ENCODE assay signal across 20 mouse cellular contexts in genomic region chr2:6178901-6179748, GRCm38 (mm10). TPM values are rescaled to one million over a fixed set of nuclear protein-coding genes. Genes with fewer than 3 reads are reported as not detected.
DNase-seq lines count a peak whose midpoint lies in the region; ATAC-seq and TF ChIP-seq lines count a peak whose summit lies in the region.
"Had no signal": no experiment of that assay in that cellular context is flagged by ENCODE, and none has a peak within 500 bp of the region (broad histone marks: within the 10 kb centered on the region; RNA-seq: fewer than 3 reads in every experiment).

No protein-coding gene starts in this region.

- no peak overlapping the region for H3K4me3 ChIP-seq in hindbrain, embryonic 16.5 days (ENCODE audit: low read length)
- no peak overlapping the region for H3K4me3 ChIP-seq in intestine, embryonic 15.5 days (replicated peaks)
- H3K4me3 ChIP-seq: embryonic facial prominence, embryonic 13.5 days; forebrain, embryonic 10.5 days; midbrain, embryonic 15.5 days had no signal

- no peaks in the 10 kb centered on the region for H3K36me3 ChIP-seq in hindbrain, embryonic 16.5 days (ENCODE audit: control insufficient read depth, insufficient read depth, low read length)
- H3K36me3 ChIP-seq in intestine, embryonic 15.5 days, result no peaks in the 10 kb centered on the region
- H3K36me3 ChIP-seq: embryonic facial prominence, embryonic 13.5 days; forebrain, embryonic 10.5 days; midbrain, embryonic 15.5 days had no signal

- H3K9ac ChIP-seq in hindbrain, embryonic 16.5 days (ENCODE audit: low read depth, low read length), result no peak overlapping the region
- no peak overlapping the region for H3K9ac ChIP-seq in intestine, embryonic 15.5 days
- H3K9ac ChIP-seq: embryonic facial prominence, embryonic 13.5 days; midbrain, embryonic 15.5 days had no signal

- peak; percentile 20 for DNase-seq in brain, embryonic 14.5 days (ENCODE audit: low read depth)
- peak; percentile 60 for DNase-seq in embryo, embryonic 10.5 days (ENCODE audit: low spot score)
- DNase-seq in mesoderm, embryonic 11.5 days (ENCODE audit: low read depth, low spot score), result peak; percentile 73
- no peak for DNase-seq in gastrocnemius, postnatal 25 days
- no peak for DNase-seq in frontal cortex, adult 2 months (ENCODE audit: extremely low spot score in 1 of 2, low spot score in 1 of 2)
- DNase-seq: adrenal gland, postnatal 25 days; cerebellum, postnatal 10 days; heart, adult 18-20 months; kidney, postnatal 25 days; left cerebral cortex, postnatal 4 days; lung, postnatal 4 days; thymus, postnatal 14 days had no signal

- no peak for TF ChIP-seq CTCF in brain, embryonic 14.5 days (IDR thresholded peaks at IDR 0.05; ENCODE audit: borderline replicate concordance, extremely low read depth, insufficient read depth, insufficient read length)

- H3K4me1 ChIP-seq in hindbrain, embryonic 16.5 days (ENCODE audit: control insufficient read depth, insufficient read depth, low read depth, low read length), result no peaks in the 10 kb centered on the region
- H3K4me1 ChIP-seq in intestine, embryonic 15.5 days (replicated peaks), result no peaks in the 10 kb centered on the region
- H3K4me1 ChIP-seq: embryonic facial prominence, embryonic 13.5 days; forebrain, embryonic 10.5 days; midbrain, embryonic 15.5 days had no signal

- no peaks in the 10 kb centered on the region for H3K27me3 ChIP-seq in hindbrain, embryonic 16.5 days (replicated peaks; ENCODE audit: control insufficient read depth, insufficient read depth, low read length)
- H3K27me3 ChIP-seq in intestine, embryonic 15.5 days (replicated peaks), result no peaks in the 10 kb centered on the region
- H3K27me3 ChIP-seq: CH12.LX; embryonic facial prominence, embryonic 13.5 days; midbrain, embryonic 15.5 days had no signal

- 68% methylated on average over 16 of the region's 16 CpGs for WGBS in hindbrain, embryonic 16.5 days
- WGBS in intestine, embryonic 15.5 days, result 77% methylated on average over 16 of the region's 16 CpGs

- H3K9me3 ChIP-seq in hindbrain, embryonic 16.5 days (ENCODE audit: control insufficient read depth, low read length), result no peaks in the 10 kb centered on the region
- H3K9me3 ChIP-seq in intestine, embryonic 15.5 days, result no peaks in the 10 kb centered on the region
- H3K9me3 ChIP-seq: embryonic facial prominence, embryonic 13.5 days; forebrain, embryonic 10.5 days; midbrain, embryonic 15.5 days had no signal

- no peak for TF ChIP-seq POLR2A in brain, embryonic 14.5 days (IDR thresholded peaks at IDR 0.05; ENCODE audit: borderline replicate concordance, extremely low read depth, insufficient read depth, insufficient read length, poor library complexity, severe bottlenecking)

- no peak overlapping the region for H3K27ac ChIP-seq in hindbrain, embryonic 16.5 days (ENCODE audit: low read depth, low read length)
- no peak overlapping the region for H3K27ac ChIP-seq in intestine, embryonic 15.5 days
- H3K27ac ChIP-seq: embryonic facial prominence, embryonic 13.5 days; forebrain, embryonic 10.5 days; midbrain, embryonic 15.5 days; stomach, postnatal 0 days had no signal

- peak; percentile 76 for ATAC-seq in hindbrain, embryonic 16.5 days
- ATAC-seq in intestine, embryonic 15.5 days, result no peak
- ATAC-seq: activated CD4-positive, CD25-positive, alpha-beta regulatory T cell, adult 4 months; midbrain, embryonic 15.5 days had no signal

- H3K4me2 ChIP-seq in hindbrain, embryonic 16.5 days (ENCODE audit: low read length), result no peak overlapping the region
- no peak overlapping the region for H3K4me2 ChIP-seq in intestine, embryonic 15.5 days (replicated peaks)
- H3K4me2 ChIP-seq: embryonic facial prominence, embryonic 13.5 days; midbrain, embryonic 15.5 days had no signal

RNA-seq across cellular contexts. Expression of gene Echdc3, which starts 33.7 kb away (rescaled TPM):
- polyA plus RNA-seq in brain, embryonic 14.5 days (2012; rRNA removed), result 1.0 and 1.2 TPM in 2 replicates
- polyA plus RNA-seq in hindbrain, embryonic 16.5 days (2015; fragmentation: Nextera tagmentation; extraction: Ambion mirVana), result 1.9 TPM in 2 replicates
- 12.0 and 13.6 TPM in 2 replicates for polyA plus RNA-seq in intestine, embryonic 15.5 days (2015; fragmentation: Nextera tagmentation; extraction: Ambion mirVana)
- 1 to 10 TPM; 6.1 to 7.4 TPM for total RNA-seq in gastrocnemius, postnatal 25 days (2021)
- 1.2 and 1.3 TPM in 2 replicates for polyA plus RNA-seq in frontal cortex, adult 2 months (2012; rRNA removed)
- polyA plus RNA-seq: activated CD4-positive, CD25-positive, alpha-beta regulatory T cell, adult 4 months had no signal

RNA-seq across cellular contexts. Expression of gene Proser2, which starts 49.1 kb away (rescaled TPM):
- polyA plus RNA-seq in brain, embryonic 14.5 days (2012; rRNA removed), result 2.4 and 3.1 TPM in 2 replicates
- 10.5 and 10.6 TPM in 2 replicates for polyA plus RNA-seq in hindbrain, embryonic 16.5 days (2015; fragmentation: Nextera tagmentation; extraction: Ambion mirVana)
- 27.3 and 27.7 TPM in 2 replicates for polyA plus RNA-seq in intestine, embryonic 15.5 days (2015; fragmentation: Nextera tagmentation; extraction: Ambion mirVana)
- total RNA-seq in gastrocnemius, postnatal 25 days (2021), result under 1 TPM; 0.43 to 0.97 TPM
- polyA plus RNA-seq in frontal cortex, adult 2 months (2012; rRNA removed), result 3.2 TPM in 2 replicates
- polyA plus RNA-seq: activated CD4-positive, CD25-positive, alpha-beta regulatory T cell, adult 4 months had no signal

Comparison
In these comparisons a context has a peak if more than half of its experiments do, and no peak if none do; other contexts are left out.
1. DNase-seq: peak in brain, embryonic 14.5 days (single experiment), embryo, embryonic 10.5 days (single experiment) and mesoderm, embryonic 11.5 days (single experiment); none in gastrocnemius, postnatal 25 days (single experiment) and frontal cortex, adult 2 months (0 of 2).